Mouse (Mus musculus) gastrocnemius, postnatal 4 days (tissue): ENCODE results near the gene Hormad2. TPM values are rescaled to one million over a fixed set of nuclear protein-coding genes. Genes with fewer than 3 reads are reported as not detected.

Experiments used
- DNase-seq, 2 experiments: peaks; one replicate each; pipeline ENCODE4 v3.0.0; 2021 to 2022; ENCODE audit warnings: low spot score in 2 of 2, mixed read lengths in 2 of 2
- total RNA-seq, 2 experiments: library from RNA; stranded (reverse); gene quantifications; 2 replicates each; pipeline ENCODE4 v1.2.3; 2021

The Hormad2 gene
- total RNA-seq, 2 experiments from 2014 or later = 0.66 to 0.67 TPM

- DNase-seq = no peak
Observed at GRCm38 (mm10) chr11:4342027-4342426, 98.9 kb downstream of the Hormad2 start.

- no peak for DNase-seq
Observed at GRCm38 (mm10) chr11:4340109-4340779, 100.7 kb downstream of the Hormad2 start.

- DNase-seq = no peak
Observed at GRCm38 (mm10) chr11:4339275-4339674, 101.6 kb downstream of the Hormad2 start.

- DNase-seq = no peak
Observed at GRCm38 (mm10) chr11:4336693-4337283, 104.1 kb downstream of the Hormad2 start.

- DNase-seq = no peak
Observed at GRCm38 (mm10) chr11:4335810-4336692, 104.9 kb downstream of the Hormad2 start.

- no peak for DNase-seq
Observed at GRCm38 (mm10) chr11:4332961-4333360, 107.9 kb downstream of the Hormad2 start.

GRCm38 (mm10) chr11:4328188-4328587, 112.7 kb downstream of the Hormad2 start:
- DNase-seq = no peak

- no peak for DNase-seq
Observed at GRCm38 (mm10) chr11:4323481-4323880, 117.4 kb downstream of the Hormad2 start.

- DNase-seq = no peak
Observed at GRCm38 (mm10) chr11:4322943-4323342, 118.0 kb downstream of the Hormad2 start.

- DNase-seq = no peak
Observed at GRCm38 (mm10) chr11:4320876-4321275, 120.0 kb downstream of the Hormad2 start.

- DNase-seq = no peak
Observed at GRCm38 (mm10) chr11:4319212-4319955, 121.5 kb downstream of the Hormad2 start.

GRCm38 (mm10) chr11:4318011-4318410, 122.9 kb downstream of the Hormad2 start:
- DNase-seq = no peak

- no peak for DNase-seq
Observed at GRCm38 (mm10) chr11:4317287-4317686, 123.6 kb downstream of the Hormad2 start.

- no peak for DNase-seq
Observed at GRCm38 (mm10) chr11:4312180-4312579, 128.7 kb downstream of the Hormad2 start.

GRCm38 (mm10) chr11:4310324-4310723, 130.6 kb downstream of the Hormad2 start:
- DNase-seq = no peak

GRCm38 (mm10) chr11:4309613-4310012, 131.3 kb downstream of the Hormad2 start:
- no peak for DNase-seq

GRCm38 (mm10) chr11:4308514-4309450, 132.1 kb downstream of the Hormad2 start:
- DNase-seq = peak; percentile 20 to 59

- peak in 1 of 2 experiments; percentile 14 for DNase-seq
Observed at GRCm38 (mm10) chr11:4308060-4308513, 132.8 kb downstream of the Hormad2 start.

GRCm38 (mm10) chr11:4306086-4306485, 134.8 kb downstream of the Hormad2 start:
- DNase-seq = no peak

- no peak for DNase-seq
Observed at GRCm38 (mm10) chr11:4305090-4305489, 135.8 kb downstream of the Hormad2 start.
